Mouse (Mus musculus) Patski (cell line): ENCODE measurements around the gene Gm7879. TPM values are rescaled to one million over a fixed set of nuclear protein-coding genes. Genes with fewer than 3 reads are reported as not detected.

Experiments
- ATAC-seq: fragments of 100-300 bp; one replicate; pipeline ENCODE4 v1.8.0; 2021
- CTCF ChIA-PET: fragments of 350-600 bp; sonication (Branson Sonifier 250); formaldehyde crosslinking; loops from one replicate; lab custom pipeline; 2022; ENCODE audit warnings: inconsistent platforms; lab: Charles Lee
- POLR2A ChIA-PET: fragments of 350-600 bp; sonication (Branson Sonifier 250); formaldehyde crosslinking; loops from one replicate; lab custom pipeline; 2022; ENCODE audit warnings: antibody characterized with exemption, inconsistent platforms; lab: Charles Lee
- DNase-seq: peaks from one replicate; pipeline ENCODE4 v3.0.0-alpha.2; 2011; ENCODE audit warnings: low read depth, low spot score
- H3K27me3 ChIP-seq: fragments of 371-371 bp; one replicate; pipeline ENCODE4 v1.5.1; 2021
- CTCF ChIP-seq: fragments of 100-300 bp; IDR thresholded peaks from one replicate; pipeline ENCODE4 v1.5.1; 2021
- in situ Hi-C: fragments of 300-500 bp; cut with MboI; formaldehyde crosslinking; loops from 3 replicates; pipeline ENCODE4 v1.11.1; 2018; ENCODE audit warnings: low pct_unique_long_range_greater_than_20kb, mixed read lengths
- polyA plus RNA-seq: library from polyadenylated mRNA; unstranded; gene quantifications from one replicate; pipeline ENCODE4 v1.2.3, GENCODE M21; 2021

Gm7879 gene
- polyA plus RNA-seq, 1 experiment from 2014 or later, result 19.7 TPM

GRCm38 (mm10) chr5:43894113-43894512, 18.8 kb upstream of the Gm7879 start:
- peaks cover 12% of the 10 kb centered on the region for H3K27me3 ChIP-seq
- DNase-seq, result peak; percentile 38
- peak; percentile 83 for TF ChIP-seq CTCF
- POLR2A ChIA-PET, result no interaction called here
- in situ Hi-C loops, result loop anchor here (5.0 to 25.0 kb wide), 2 partner anchors 98 to 1543 kb away; no protein-coding TSS in a partner anchor
- peak; percentile 87 for ATAC-seq
- CTCF ChIA-PET, result interaction anchor here (0.7 to 6.6 kb wide), 19 partner anchors 10 to 374 kb away, joined by 3 to 53 read pairs (median 4); partner anchors contain the start of genes Cd38 and Fgfbp1

- no peak for TF ChIP-seq CTCF
- ATAC-seq (no peak), DNase-seq (no peak)
- H3K27me3 ChIP-seq, result peaks cover 3% of the 10 kb centered on the region
- POLR2A ChIA-PET, result interaction anchor here (0.6 kb wide), 1 partner anchor 27 kb away, joined by 4 read pairs; no protein-coding TSS in a partner anchor
- CTCF ChIA-PET, result interaction anchor here (5.6 to 6.6 kb wide), 2 partner anchors 26 to 94 kb away, joined by 46 to 53 read pairs; no protein-coding TSS in a partner anchor
- in situ Hi-C loops, result loop anchor here (25.0 kb wide), 1 partner anchor 1541 kb away; no protein-coding TSS in a partner anchor
These were observed 17.0 kb upstream of the Gm7879 start for GRCm38 (mm10) chr5:43895931-43896330.

DNA sequence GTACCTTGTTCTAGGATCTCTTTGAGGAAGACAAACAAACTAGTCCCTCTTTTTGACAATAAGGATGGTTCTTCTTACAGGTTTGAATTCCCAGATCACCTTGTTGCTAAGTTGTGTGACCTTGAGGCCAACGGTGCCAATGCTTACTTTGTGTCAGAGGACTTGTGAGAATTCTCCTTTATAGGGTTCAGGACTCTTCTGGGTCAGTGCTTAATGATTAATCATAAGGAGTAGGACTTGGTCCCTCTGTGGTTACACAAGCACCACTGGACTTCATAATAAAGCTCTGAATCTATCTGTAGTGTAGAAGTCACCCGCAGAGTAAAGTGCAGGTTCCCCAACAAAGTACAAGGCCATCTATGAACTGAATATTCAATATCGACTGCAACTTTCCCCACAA, 8.3 kb upstream of the Gm7879 start:
- DNase-seq, result no peak
- no peak for TF ChIP-seq CTCF
- in situ Hi-C loops, result no loop called here
- ChIA-PET POLR2A (no interaction called here), CTCF (interaction anchor here (0.8 to 2.4 kb wide), 3 partner anchors 12 to 86 kb away, joined by 3 to 7 read pairs (median 3); no protein-coding TSS in a partner anchor)
- peaks cover 7% of the 10 kb centered on the region for H3K27me3 ChIP-seq
- no peak for ATAC-seq

GRCm38 (mm10) chr5:43909213-43909612, 3.7 kb upstream of the Gm7879 start:
- POLR2A ChIA-PET, result no interaction called here
- TF ChIP-seq CTCF, result no peak
- CTCF ChIA-PET, result interaction anchor here (2.0 to 4.0 kb wide), 2 partner anchors 8 to 16 kb away, joined by 6 to 15 read pairs; no protein-coding TSS in a partner anchor
- peaks cover 8% of the 10 kb centered on the region for H3K27me3 ChIP-seq
- in situ Hi-C loops, result no loop called here
- ATAC-seq, result no peak
- DNase-seq, result no peak

DNA sequence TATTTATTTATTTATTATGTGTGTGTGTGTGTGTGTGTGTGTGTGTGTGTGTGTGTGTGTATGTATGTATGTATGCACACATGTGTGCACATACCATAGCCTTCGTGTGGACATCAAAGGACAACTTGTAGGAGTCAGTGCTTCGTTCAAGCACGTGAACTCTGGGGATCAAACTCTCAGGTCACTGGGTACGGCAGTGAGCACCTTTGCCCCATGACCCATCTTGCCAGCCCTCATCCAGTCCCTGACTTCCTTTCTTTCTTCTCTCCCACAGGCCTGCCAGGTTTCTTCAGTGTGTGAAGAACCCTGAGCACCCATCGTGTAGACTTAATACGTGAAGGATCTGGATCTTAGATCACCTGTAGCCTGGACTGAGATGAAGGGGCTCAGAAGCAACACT, 2.9 kb upstream of the Gm7879 start:
- ATAC-seq (no peak), DNase-seq (no peak)
- ChIA-PET CTCF (interaction anchor here (1.2 to 1.6 kb wide), 2 partner anchors 18 to 85 kb away, joined by 3 to 4 read pairs; no protein-coding TSS in a partner anchor), POLR2A (no interaction called here)
- H3K27me3 ChIP-seq, result peaks cover 5% of the 10 kb centered on the region
- in situ Hi-C loops, result no loop called here
- TF ChIP-seq CTCF, result no peak

GRCm38 (mm10) chr5:43915261-43915886, 2.4 kb downstream of the Gm7879 start:
- peaks cover 5% of the 10 kb centered on the region for H3K27me3 ChIP-seq
- CTCF ChIA-PET, result interaction anchor here (0.9 to 1.0 kb wide), 2 partner anchors 14 to 23 kb away, joined by 3 read pairs; no protein-coding TSS in a partner anchor
- ATAC-seq, result no peak
- no peak for DNase-seq
- TF ChIP-seq CTCF, result no peak
- in situ Hi-C loops, result no loop called here
- POLR2A ChIA-PET, result no interaction called here

GRCm38 (mm10) chr5:43921877-43922276, 8.9 kb downstream of the Gm7879 start:
- DNase-seq (no peak), ATAC-seq (no peak)
- POLR2A ChIA-PET, result no interaction called here
- CTCF ChIA-PET, result interaction anchor here (0.7 to 5.8 kb wide), 6 partner anchors 20 to 71 kb away, joined by 3 to 53 read pairs (median 16); no protein-coding TSS in a partner anchor
- TF ChIP-seq CTCF, result no peak
- in situ Hi-C loops, result no loop called here
- no peaks in the 10 kb centered on the region for H3K27me3 ChIP-seq

DNA sequence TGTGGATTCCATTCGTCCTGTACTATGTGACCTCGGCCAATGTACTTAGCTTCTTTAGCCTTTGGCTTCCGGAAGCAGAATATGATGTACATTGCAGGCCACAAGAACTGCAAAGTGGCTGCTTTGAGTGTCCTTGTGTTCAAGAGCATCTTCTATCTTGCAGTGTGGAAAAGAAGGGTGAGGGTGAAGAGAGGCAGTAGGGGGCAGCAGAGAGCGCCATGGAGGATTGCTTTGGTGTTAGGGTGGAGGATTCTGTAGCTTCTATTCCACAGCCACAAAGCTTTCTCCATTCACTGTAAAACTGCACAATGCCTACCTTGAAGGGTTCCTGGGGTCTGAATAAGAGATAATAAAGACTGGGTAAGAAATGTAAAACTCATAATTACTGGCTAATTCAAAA, 11.0 kb downstream of the Gm7879 start:
- peak; percentile 82 for ATAC-seq
- peak; percentile 95 for TF ChIP-seq CTCF
- in situ Hi-C loops, result no loop called here
- POLR2A ChIA-PET, result no interaction called here
- H3K27me3 ChIP-seq, result no peaks in the 10 kb centered on the region
- CTCF ChIA-PET, result interaction anchor here (0.6 to 5.8 kb wide), 24 partner anchors 11 to 237 kb away, joined by 3 to 53 read pairs (median 5); no protein-coding TSS in a partner anchor
- peak; percentile 10 for DNase-seq

- ATAC-seq (no peak), DNase-seq (no peak)
- in situ Hi-C loops, result loop anchor here (5.0 kb wide), 1 partner anchor 50 kb away; no protein-coding TSS in a partner anchor
- H3K27me3 ChIP-seq, result no peaks in the 10 kb centered on the region
- no peak for TF ChIP-seq CTCF
- CTCF ChIA-PET, result interaction anchor here (0.9 to 3.4 kb wide), 6 partner anchors 9 to 90 kb away, joined by 3 to 16 read pairs (median 4); no protein-coding TSS in a partner anchor
- POLR2A ChIA-PET, result interaction anchor here (0.6 kb wide), 1 partner anchor 207 kb away, joined by 3 read pairs; no protein-coding TSS in a partner anchor
These were observed 14.8 kb downstream of the Gm7879 start for GRCm38 (mm10) chr5:43927729-43928128.

DNA sequence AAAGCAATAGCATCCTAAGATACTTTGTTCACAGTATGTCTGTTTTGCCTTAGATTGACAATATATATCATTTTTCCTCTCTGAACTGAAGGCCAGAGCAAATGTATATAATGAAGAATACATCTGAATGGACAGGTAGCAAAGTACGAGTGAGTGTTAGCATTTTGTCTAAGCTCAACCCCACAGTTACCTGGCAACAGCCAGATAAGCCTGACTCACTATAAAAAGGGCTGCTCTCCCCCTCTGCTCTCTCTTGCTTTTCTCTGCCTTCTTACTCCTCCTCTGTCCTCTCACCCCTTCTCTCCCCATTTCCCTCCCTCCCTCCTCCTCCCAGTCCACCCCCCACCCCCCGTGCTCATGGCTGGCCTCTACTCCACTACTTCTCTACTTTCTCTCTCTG, 20.3 kb downstream of the Gm7879 start:
- ChIA-PET CTCF (interaction anchor here (1.3 to 6.7 kb wide), 4 partner anchors 9 to 56 kb away, joined by 3 to 25 read pairs (median 4); no protein-coding TSS in a partner anchor), POLR2A (no interaction called here)
- ATAC-seq, result no peak
- DNase-seq, result no peak
- TF ChIP-seq CTCF, result no peak
- in situ Hi-C loops, result no loop called here
- H3K27me3 ChIP-seq, result peaks cover 4% of the 10 kb centered on the region
